Mouse (Mus musculus): Measurements from ENCODE around the gene Uri1.

- TF ChIP-seq POLR2A (IDR thresholded peaks at IDR 0.05; ENCODE audit: low read depth, low read length) (no peak), CTCF (IDR thresholded peaks at IDR 0.05; ENCODE audit: borderline replicate concordance, insufficient read depth, low read length) (no peak)
Observed at GRCm38 (mm10) chr7:37951841-37952240, 71.5 kb downstream of the Uri1 start.
